Mouse (Mus musculus) gastrocnemius, adult 8-10 months (tissue): ENCODE results near the gene Trpc2. TPM values are rescaled to one million over a fixed set of nuclear protein-coding genes. Genes with fewer than 3 reads are reported as not detected.

Experiments
- DNase-seq, 2 experiments: peaks; one replicate each; pipeline ENCODE4 v3.0.0; 2022; ENCODE audit warnings: low spot score in 2 of 2
- total RNA-seq, 4 experiments: library from RNA; stranded (reverse); gene quantifications; 2 replicates each; pipeline ENCODE4 v1.2.4; 2022

Trpc2 gene
- total RNA-seq, 4 experiments from 2014 or later, result 0.21 to 0.56 TPM; not detected in 2

- DNase-seq, result no peak
Observed at GRCm38 (mm10) chr7:102102241-102102640, 19.3 kb downstream of the Trpc2 start.

- no peak for DNase-seq
Observed at GRCm38 (mm10) chr7:102102696-102103095, 19.8 kb downstream of the Trpc2 start.

GRCm38 (mm10) chr7:102103555-102103954 lies 20.6 kb downstream of the Trpc2 start:
- no peak for DNase-seq

GRCm38 (mm10) chr7:102104126-102104525 lies 21.2 kb downstream of the Trpc2 start:
- DNase-seq, result no peak

DNA sequence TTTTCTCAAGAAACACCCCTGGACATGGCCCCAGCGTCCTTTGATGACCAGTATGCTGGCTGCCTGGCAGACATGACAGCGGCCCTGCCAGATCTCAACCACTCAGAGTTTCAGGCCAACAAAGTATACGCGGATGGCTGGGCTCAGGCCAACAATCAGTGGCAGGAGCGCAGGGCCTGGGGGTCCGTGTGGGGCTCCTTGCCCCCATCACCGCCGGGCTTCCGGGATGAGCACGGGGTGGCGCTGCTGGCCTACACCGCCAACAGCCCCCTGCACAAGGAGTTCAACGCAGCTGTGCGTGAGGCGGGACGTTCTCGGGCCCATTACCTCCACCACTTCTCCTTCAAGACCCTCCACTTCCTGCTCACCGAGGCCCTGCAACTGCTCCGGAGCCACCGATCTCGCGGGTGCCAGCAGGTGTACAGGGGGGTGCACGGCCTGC lies 23.8 kb downstream of the Trpc2 start:
- no peak for DNase-seq

DNA sequence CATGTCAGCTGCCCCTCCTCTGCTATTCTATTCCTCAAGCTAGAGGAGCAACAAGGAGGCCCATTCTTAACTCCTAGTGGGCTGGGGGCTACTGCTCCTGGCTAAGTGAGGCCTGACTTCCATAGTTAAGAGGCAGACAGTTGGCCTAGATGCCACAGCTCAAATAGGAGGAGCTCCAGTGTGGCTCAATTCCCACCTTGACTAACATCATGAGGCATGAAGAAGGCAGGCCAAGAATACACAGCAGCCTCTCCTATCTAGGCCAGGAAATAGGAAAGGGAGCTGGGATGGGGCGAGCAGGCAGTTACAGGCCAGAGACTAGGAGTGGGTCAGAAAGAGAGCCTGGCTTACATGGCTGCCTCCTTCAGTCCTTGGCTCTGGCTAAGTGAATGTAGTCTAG lies 25.3 kb downstream of the Trpc2 start:
- peak in 1 of 2 experiments; percentile 43 for DNase-seq

DNA sequence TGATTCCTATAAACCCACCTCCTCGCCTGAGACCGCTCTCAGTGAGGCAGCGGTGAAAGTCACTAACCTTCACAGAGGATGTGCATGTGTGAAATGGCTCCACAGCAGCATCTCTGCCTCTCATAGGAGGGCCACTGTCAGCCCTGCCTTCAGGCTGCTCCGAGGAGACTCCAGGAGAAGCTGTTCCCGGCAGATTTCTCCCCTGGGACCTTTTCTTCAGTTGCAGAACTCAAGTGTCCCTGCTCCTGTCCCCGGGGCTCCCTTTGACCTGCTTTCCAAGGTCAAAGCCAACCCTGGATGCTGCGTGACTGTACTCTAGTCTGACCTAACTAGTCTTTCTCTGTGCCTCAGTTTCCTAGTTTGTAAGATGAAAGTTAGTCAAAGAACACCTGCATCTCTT lies 26.3 kb downstream of the Trpc2 start, which contains the start of gene Art5:
Art5 (minus strand) TSS at position 319 of the 400 bp plus-strand sequence.
- no peak for DNase-seq

- no peak for DNase-seq
Observed at GRCm38 (mm10) chr7:102109746-102110145, 26.8 kb downstream of the Trpc2 start.

GRCm38 (mm10) chr7:102113151-102113729 lies 30.3 kb downstream of the Trpc2 start:
- no peak for DNase-seq

DNA sequence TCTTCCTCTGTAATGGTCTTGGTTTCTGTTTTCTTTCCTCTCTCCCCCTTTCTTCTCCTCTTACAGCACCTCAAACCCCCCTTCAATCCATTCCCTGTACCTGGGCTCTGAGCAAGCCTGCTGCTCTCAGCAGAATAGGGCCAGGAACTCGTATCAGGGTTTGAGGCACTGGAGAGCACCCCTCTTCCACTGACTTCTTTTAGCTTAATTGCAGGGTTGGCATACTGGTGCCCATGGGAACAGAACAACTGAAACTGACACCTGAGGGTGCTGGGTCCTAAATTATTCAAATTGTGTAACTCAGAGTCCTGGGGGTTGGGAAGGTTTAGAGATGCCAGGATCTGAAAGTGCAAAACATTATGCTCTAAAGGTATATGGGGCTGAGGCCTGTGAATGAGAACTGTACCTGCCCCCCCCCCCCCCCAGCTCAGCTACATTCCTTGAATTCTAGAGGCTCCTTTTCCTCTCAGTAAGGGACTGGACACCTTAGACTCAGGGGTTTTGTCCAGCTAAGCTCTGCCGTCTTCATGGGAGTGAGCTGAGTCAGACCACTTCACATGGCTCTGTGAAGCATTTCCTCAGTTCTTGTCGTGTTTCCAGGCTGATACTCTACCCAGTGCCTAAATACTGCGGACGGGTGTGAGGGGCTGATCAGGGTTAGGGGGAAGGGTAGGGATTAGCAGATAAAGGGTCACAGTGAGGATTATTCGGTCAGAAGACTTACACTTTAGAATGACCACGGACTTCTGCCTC lies 33.8 kb downstream of the Trpc2 start, which contains the start of gene Chrna10:
Chrna10 (minus strand) TSS at position 250 of the 753 bp plus-strand sequence.
- DNase-seq, result no peak

DNA sequence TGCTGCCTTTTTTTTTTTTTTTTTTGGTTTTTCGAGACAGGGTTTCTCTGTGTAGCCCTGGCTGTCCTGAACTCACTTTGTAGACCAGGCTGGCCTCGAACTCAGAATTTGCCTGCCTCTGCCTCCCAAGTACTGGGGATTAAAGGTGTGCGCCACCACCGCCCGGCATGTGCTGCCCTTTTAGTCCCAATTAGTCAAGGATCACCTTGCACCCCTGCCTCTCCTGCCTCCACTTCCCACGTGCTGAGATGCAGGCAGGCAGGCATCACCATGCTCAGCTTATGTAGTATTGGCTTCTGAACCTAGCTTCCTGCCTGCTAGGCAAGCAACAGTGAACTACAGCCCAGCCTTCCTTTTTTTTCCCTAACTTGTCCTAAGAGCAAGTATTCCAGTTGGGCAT lies 34.5 kb downstream of the Trpc2 start:
- no peak for DNase-seq

- DNase-seq, result no peak
Observed at GRCm38 (mm10) chr7:102120326-102120725, 37.4 kb downstream of the Trpc2 start.

GRCm38 (mm10) chr7:102132395-102132794 lies 49.5 kb downstream of the Trpc2 start:
- no peak for DNase-seq

GRCm38 (mm10) chr7:102137464-102137863 lies 54.5 kb downstream of the Trpc2 start:
- DNase-seq, result no peak

DNA sequence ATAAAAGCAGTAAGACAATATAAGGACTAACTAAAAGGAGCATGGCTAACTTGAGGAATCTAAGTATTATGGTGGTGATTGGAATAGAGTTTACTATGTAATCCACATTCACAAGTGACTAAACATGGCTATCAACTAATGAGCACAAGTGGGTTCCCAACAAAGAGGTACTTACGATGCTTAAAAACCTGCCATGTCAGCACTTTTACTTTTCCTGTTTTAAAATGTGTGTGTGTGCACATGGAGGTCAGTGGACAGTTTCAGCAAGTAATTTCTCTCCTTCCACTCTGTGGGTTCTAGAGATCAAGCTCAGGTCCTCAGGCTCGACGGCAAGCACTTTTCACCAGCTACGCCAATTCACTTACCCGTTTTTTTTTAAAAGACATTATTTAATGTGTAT lies 55.0 kb downstream of the Trpc2 start:
- no peak for DNase-seq

Other genes with a start within 250 kb of the Trpc2 start
- 100 to 1,000 TPM in 2 of 4 experiments, 10 to 100 TPM in 2; 75.1 to 104 (median 99.5) TPM for gene Inppl1, start 244.9 kb upstream of the Trpc2 start, total RNA-seq
- gene Folr2, start 225.9 kb upstream of the Trpc2 start, total RNA-seq, result 1 to 10 TPM in 2 of 4 experiments, under 1 TPM in 2; 0.53 to 2.6 (median 1.2) TPM
- gene Anapc15, start 219.4 kb upstream of the Trpc2 start, total RNA-seq, result 10 to 100 TPM; 17.8 to 28.6 (median 26.0) TPM
- 1 to 10 TPM; 1.1 to 1.6 (median 1.3) TPM for gene Folr1, start 212.3 kb upstream of the Trpc2 start, total RNA-seq
- 100 to 1,000 TPM in 1 of 4 experiments, 10 to 100 TPM in 3; 92.8 to 102 (median 96.2) TPM for gene Lamtor1, start 177.2 kb upstream of the Trpc2 start, total RNA-seq
- gene Tomt, start 176.8 kb upstream of the Trpc2 start, total RNA-seq, result not detected
- gene Lrrc51, start 149.2 kb upstream of the Trpc2 start, total RNA-seq, result 1 to 10 TPM; 3.0 to 4.3 (median 3.8) TPM
- 10 to 100 TPM; 46.9 to 56.4 (median 51.8) TPM for gene Numa1, start 149.0 kb upstream of the Trpc2 start, total RNA-seq
- 1 to 10 TPM in 3 of 4 experiments, under 1 TPM in 1; 0.82 to 2.7 (median 1.7) TPM for gene Il18bp, start 64.4 kb upstream of the Trpc2 start, total RNA-seq
- gene Rnf121, start 17.6 kb upstream of the Trpc2 start, total RNA-seq, result 10 to 100 TPM; 25.1 to 29.6 (median 27.5) TPM
- 1 to 10 TPM; 2.9 to 6.4 (median 3.2) TPM for gene Xndc1, start 17.6 kb upstream of the Trpc2 start, total RNA-seq
- 1 to 10 TPM in 1 of 4 experiments, under 1 TPM in 3; 0.22 to 1.1 (median 0.76) TPM for gene Xntrpc, start 17.4 kb upstream of the Trpc2 start, total RNA-seq
- 100 to 1,000 TPM; 502 to 604 (median 539) TPM for gene Art1, start 18.6 kb downstream of the Trpc2 start, total RNA-seq
- gene Art5, start 26.4 kb downstream of the Trpc2 start, total RNA-seq, result 10 to 100 TPM; 20.6 to 32.3 (median 29.4) TPM
- gene Chrna10, start 33.7 kb downstream of the Trpc2 start, total RNA-seq, result not detected
- gene Nup98, start 127.1 kb downstream of the Trpc2 start, total RNA-seq, result 10 to 100 TPM; 22.1 to 29.8 (median 24.3) TPM
- 10 to 100 TPM; 22.9 to 25.7 (median 25.0) TPM for gene Pgap2, start 127.1 kb downstream of the Trpc2 start, total RNA-seq
- gene Rhog, start 172.9 kb downstream of the Trpc2 start, total RNA-seq, result 10 to 100 TPM in 3 of 4 experiments, 1 to 10 TPM in 1; 8.9 to 14.8 (median 11.5) TPM
- 100 to 1,000 TPM; 159 to 172 (median 166) TPM for gene Stim1, start 184.7 kb downstream of the Trpc2 start, total RNA-seq